Mouse (Mus musculus): Measurements from ENCODE around the gene Krtap3-2. TPM values are rescaled to one million over a fixed set of nuclear protein-coding genes. Genes with fewer than 3 reads are reported as not detected.

Gene Krtap3-2
- polyA plus RNA-seq (2012; rRNA removed) = not detected in 2 replicates

DNA sequence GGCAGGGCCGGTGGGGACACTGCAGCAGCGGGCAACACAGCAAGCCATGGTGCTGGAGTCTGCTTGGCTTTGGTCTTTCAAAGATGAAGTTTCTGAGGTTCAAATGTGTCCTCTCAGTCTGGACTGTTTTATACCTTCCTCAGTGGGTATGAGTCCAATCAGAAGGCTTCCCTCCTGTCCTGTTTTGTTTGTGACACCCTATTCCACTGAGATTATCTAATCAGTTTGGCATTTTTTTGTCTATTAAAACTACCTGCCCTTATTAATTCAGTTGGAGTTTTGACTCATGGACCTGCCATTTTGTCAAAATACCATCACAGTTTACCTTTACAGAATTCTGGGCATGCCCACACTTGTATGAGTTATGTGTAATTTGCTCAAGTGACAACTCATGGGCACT, at the start of gene Krtap3-2:
Krtap3-2 (minus strand) TSS at position 101 of the 400 bp plus-strand sequence.

GRCm38 (mm10) chr11:99603208-99603607, 46.6 kb upstream of the Krtap3-2 start, which contains the start of gene Gm11938:
TSS of gene Gm11938 (minus strand) at chr11:99603308.

GRCm38 (mm10) chr11:99597742-99598141, 41.1 kb upstream of the Krtap3-2 start, which contains the start of gene Krtap9-3:
TSS of gene Krtap9-3 (minus strand) at chr11:99598105.

GRCm38 (mm10) chr11:99590981-99591380, 34.3 kb upstream of the Krtap3-2 start, which contains the start of gene Krtap1-3:
TSS of gene Krtap1-3 (minus strand) at chr11:99591339.

GRCm38 (mm10) chr11:99583245-99583704, 26.6 kb upstream of the Krtap3-2 start, which contains the start of gene Krtap1-4:
TSS of gene Krtap1-4 (minus strand) at chr11:99583654.

GRCm38 (mm10) chr11:99580636-99581035, 24.0 kb upstream of the Krtap3-2 start, which contains the start of gene Krtap1-5:
TSS of gene Krtap1-5 (minus strand) at chr11:99581016.

GRCm38 (mm10) chr11:99566530-99566929, 9.9 kb upstream of the Krtap3-2 start, which contains the start of gene Krtap3-1:
TSS of gene Krtap3-1 (minus strand) at chr11:99566630.

GRCm38 (mm10) chr11:99559366-99559765, 2.7 kb upstream of the Krtap3-2 start, which contains the start of gene Gm11939:
TSS of gene Gm11939 (minus strand) at chr11:99559466.

GRCm38 (mm10) chr11:99550765-99551164, 5.9 kb downstream of the Krtap3-2 start, which contains the start of gene Krtap3-3:
TSS of gene Krtap3-3 (minus strand) at chr11:99550865.

DNA sequence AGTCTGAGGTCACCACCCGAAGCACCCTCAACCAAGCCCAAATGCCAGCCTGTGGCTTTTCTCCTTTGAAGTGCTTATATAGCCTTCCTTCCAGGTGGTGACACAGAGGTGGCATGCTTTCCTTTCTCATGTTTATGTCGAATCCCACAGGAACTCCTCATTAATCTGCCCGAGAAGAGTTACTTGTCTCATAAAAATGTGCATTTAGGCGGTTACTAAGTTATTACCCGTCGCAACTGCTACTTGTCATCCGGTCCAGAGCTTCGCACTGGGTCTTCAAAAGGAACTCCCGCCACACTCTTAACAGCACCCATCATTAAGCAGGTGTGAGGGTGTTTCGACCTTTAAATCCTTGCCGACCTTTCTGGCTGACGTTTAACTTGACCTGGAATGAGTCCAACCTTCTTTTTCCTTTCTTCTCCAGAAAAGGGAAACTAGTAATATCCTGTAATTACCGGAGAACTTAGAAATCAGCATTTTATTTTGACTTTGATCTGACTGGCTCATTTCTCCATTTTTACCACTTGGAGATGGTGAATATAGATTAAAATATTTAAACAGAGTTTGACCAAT, 35.3 kb downstream of the Krtap3-2 start, which contains the start of gene Krt39:
Krt39 (minus strand) TSS at position 51 of the 573 bp plus-strand sequence.

Other genes starting within 250 kb of the Krtap3-2 start
- gene Krt25, start 233.9 kb downstream of the Krtap3-2 start, polyA plus RNA-seq (2012; rRNA removed) = 0.06 and 0.07 TPM in 2 replicates
- gene Krt26, start 218.9 kb downstream of the Krtap3-2 start, polyA plus RNA-seq (2012; rRNA removed) = 0.09 and 0.12 TPM in 2 replicates
- gene Krt27, start 205.7 kb downstream of the Krtap3-2 start, polyA plus RNA-seq (2012; rRNA removed) = 0.07 and 0.09 TPM in 2 replicates
- gene Krt28, start 181.9 kb downstream of the Krtap3-2 start, polyA plus RNA-seq (2012; rRNA removed) = 0.15 and 0.26 TPM in 2 replicates
- gene Krt10, start 167.5 kb downstream of the Krtap3-2 start, polyA plus RNA-seq (2012; rRNA removed) = 15.8 and 24.0 TPM in 2 replicates
- 0.07 and 0.14 TPM in 2 replicates for gene Krt12, start 134.6 kb downstream of the Krtap3-2 start, polyA plus RNA-seq (2012; rRNA removed)
- 0.08 and 0.09 TPM in 2 replicates for gene Krt20, start 118.7 kb downstream of the Krtap3-2 start, polyA plus RNA-seq (2012; rRNA removed)
- 0.02 and 0.49 TPM in 2 replicates for gene Krt23, start 63.7 kb downstream of the Krtap3-2 start, polyA plus RNA-seq (2012; rRNA removed)
- not detected in 2 replicates for gene Krt39, start 35.5 kb downstream of the Krtap3-2 start, polyA plus RNA-seq (2012; rRNA removed)
- not detected in 2 replicates for gene Krt40, start 13.7 kb downstream of the Krtap3-2 start, polyA plus RNA-seq (2012; rRNA removed)
- not detected in 2 replicates for gene Krtap3-3, start 6.0 kb downstream of the Krtap3-2 start, polyA plus RNA-seq (2012; rRNA removed)
- gene Gm11939, start 2.6 kb upstream of the Krtap3-2 start, polyA plus RNA-seq (2012; rRNA removed) = not detected in 2 replicates
- gene Krtap3-1, start 9.8 kb upstream of the Krtap3-2 start, polyA plus RNA-seq (2012; rRNA removed) = not detected in 2 replicates
- not detected in 2 replicates for gene Krtap1-5, start 24.2 kb upstream of the Krtap3-2 start, polyA plus RNA-seq (2012; rRNA removed)
- gene Krtap1-4, start 26.8 kb upstream of the Krtap3-2 start, polyA plus RNA-seq (2012; rRNA removed) = not detected in 2 replicates
- not detected in 2 replicates for gene Krtap1-3, start 34.5 kb upstream of the Krtap3-2 start, polyA plus RNA-seq (2012; rRNA removed)
- gene Krtap9-3, start 41.3 kb upstream of the Krtap3-2 start, polyA plus RNA-seq (2012; rRNA removed) = not detected in 2 replicates
- not detected in 2 replicates for gene Gm11938, start 46.5 kb upstream of the Krtap3-2 start, polyA plus RNA-seq (2012; rRNA removed)
- gene Gm11937, start 53.3 kb upstream of the Krtap3-2 start, polyA plus RNA-seq (2012; rRNA removed) = not detected in 2 replicates
- gene Krtap2-4, start 58.0 kb upstream of the Krtap3-2 start, polyA plus RNA-seq (2012; rRNA removed) = not detected in 2 replicates
- gene Gm11562, start 63.6 kb upstream of the Krtap3-2 start, polyA plus RNA-seq (2012; rRNA removed) = not detected in 2 replicates
- gene Krtap4-1, start 71.4 kb upstream of the Krtap3-2 start, polyA plus RNA-seq (2012; rRNA removed) = not detected in 2 replicates
- gene Krtap4-2, start 78.2 kb upstream of the Krtap3-2 start, polyA plus RNA-seq (2012; rRNA removed) = not detected in 2 replicates
- not detected in 2 replicates for gene Krtap4-7, start 87.2 kb upstream of the Krtap3-2 start, polyA plus RNA-seq (2012; rRNA removed)
- gene Gm11555, start 93.4 kb upstream of the Krtap3-2 start, polyA plus RNA-seq (2012; rRNA removed) = not detected in 2 replicates
- not detected in 2 replicates for gene Gm11563, start 102.1 kb upstream of the Krtap3-2 start, polyA plus RNA-seq (2012; rRNA removed)
- not detected in 2 replicates for gene Krtap4-6, start 109.1 kb upstream of the Krtap3-2 start, polyA plus RNA-seq (2012; rRNA removed)
- gene Gm14190, start 133.9 kb upstream of the Krtap3-2 start, polyA plus RNA-seq (2012; rRNA removed) = not detected in 2 replicates
- not detected in 2 replicates for gene Gm14180, start 177.4 kb upstream of the Krtap3-2 start, polyA plus RNA-seq (2012; rRNA removed)
- gene Gm11595, start 216.1 kb upstream of the Krtap3-2 start, polyA plus RNA-seq (2012; rRNA removed) = not detected in 2 replicates
- gene Krtap4-8, start 223.9 kb upstream of the Krtap3-2 start, polyA plus RNA-seq (2012; rRNA removed) = not detected in 2 replicates
- gene Krtap4-9, start 228.3 kb upstream of the Krtap3-2 start, polyA plus RNA-seq (2012; rRNA removed) = not detected in 2 replicates
- not detected in 2 replicates for gene Gm11596, start 236.6 kb upstream of the Krtap3-2 start, polyA plus RNA-seq (2012; rRNA removed)
- not detected in 2 replicates for gene Gm11569, start 242.1 kb upstream of the Krtap3-2 start, polyA plus RNA-seq (2012; rRNA removed)
- gene Gm11554, start 247.6 kb upstream of the Krtap3-2 start, polyA plus RNA-seq (2012; rRNA removed) = not detected in 2 replicates